Mouse (Mus musculus) hematopoietic stem cell, adult 5-6 weeks (primary cell): ENCODE measurements at regions not wholly inside any gene's neighbourhood (a gene's known extent, or its start where the extent isn't known, plus 50 kb on each side); places are given as distances from the start of the nearest gene placed in this dataset.
A peak's percentile ranks its signal among the peaks of the same experiment; 100 is the strongest.

Source experiments
- ATAC-seq, 2 experiments: fragments of 125-278 bp in 1 of 2; replicated peaks in 1 of 2; 2 replicates each; pipeline ENCODE4 v1.8.0; 2016 to 2017; ENCODE audit warnings: inconsistent platforms in 2 of 2, mild to moderate bottlenecking in 2 of 2, moderate number of reproducible peaks in 2 of 2, low read depth in 1 of 2, moderate TSS enrichment in 1 of 2; ENCODE audit not compliant: low FRiP score in 2 of 2, poor library complexity in 2 of 2, severe bottlenecking in 2 of 2, insufficient read depth in 1 of 2, low TSS enrichment in 1 of 2

DNA sequence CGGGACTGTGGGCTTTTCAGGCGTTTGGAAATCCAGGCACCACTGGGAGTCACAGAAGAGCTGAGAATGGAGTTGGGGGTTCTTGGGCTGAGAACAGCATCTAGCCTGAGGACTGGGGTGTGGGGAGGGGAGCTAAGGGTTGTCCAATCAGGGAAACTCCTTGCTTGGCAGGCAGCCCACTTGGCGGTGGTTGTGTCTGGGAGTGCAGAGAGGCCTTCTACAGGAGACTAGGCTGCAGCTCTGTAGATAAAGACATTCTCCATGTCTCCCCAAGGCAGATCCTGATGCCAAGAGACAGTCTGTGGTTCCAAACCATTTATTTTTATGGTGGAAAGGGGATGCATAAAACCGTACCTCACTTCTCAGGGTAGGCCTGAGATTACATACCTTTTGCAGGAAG, 774.6 kb downstream of the Brinp1 start:
- ATAC-seq, result no peak

DNA sequence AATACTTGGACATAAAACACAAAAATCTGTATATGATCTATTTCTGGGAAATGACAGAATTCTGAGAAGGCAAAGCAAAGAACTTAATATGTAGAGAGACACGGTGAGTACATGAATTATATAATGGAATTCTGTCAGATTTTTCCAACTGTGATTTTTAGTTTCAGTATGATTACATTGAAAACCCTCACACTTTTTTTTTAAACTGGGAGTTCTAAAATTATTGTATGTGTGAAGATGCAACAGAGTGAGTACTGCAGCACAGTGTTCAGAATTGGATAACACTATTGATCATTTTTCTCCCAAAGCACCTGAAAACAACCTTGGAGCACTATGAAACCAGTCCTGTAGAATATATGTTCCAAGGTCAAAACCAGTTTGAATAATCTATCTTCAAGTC, 797.7 kb downstream of the Brinp1 start:
- no peak for ATAC-seq

DNA sequence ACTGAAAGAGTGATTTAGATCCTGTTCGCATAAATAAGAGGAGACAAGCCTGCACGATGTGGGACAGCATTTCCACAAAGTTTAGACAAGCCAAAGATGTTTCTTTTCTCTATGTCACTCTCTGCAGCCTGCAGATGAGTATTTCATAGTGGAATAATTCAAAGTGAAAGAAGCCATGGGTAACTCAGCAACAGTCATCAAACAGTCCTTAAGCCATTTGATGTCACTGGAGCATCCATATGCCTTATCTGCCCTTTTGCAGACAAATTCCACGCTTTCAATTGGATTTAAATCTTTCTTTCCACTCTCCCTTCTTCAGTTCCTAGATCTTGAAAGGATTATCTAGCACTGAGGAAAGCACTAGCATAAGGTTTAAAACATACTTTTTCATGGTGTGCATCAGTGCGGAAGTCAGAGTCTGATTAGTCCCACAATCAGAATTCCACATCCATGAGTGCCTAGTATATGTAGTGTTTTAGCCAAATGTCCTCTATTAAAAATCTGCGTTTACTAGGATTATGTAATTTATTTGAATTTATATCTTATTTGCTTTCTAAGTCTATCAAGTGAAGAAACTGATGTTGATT, 805.6 kb downstream of the Brinp1 start:
- ATAC-seq, result no peak

DNA sequence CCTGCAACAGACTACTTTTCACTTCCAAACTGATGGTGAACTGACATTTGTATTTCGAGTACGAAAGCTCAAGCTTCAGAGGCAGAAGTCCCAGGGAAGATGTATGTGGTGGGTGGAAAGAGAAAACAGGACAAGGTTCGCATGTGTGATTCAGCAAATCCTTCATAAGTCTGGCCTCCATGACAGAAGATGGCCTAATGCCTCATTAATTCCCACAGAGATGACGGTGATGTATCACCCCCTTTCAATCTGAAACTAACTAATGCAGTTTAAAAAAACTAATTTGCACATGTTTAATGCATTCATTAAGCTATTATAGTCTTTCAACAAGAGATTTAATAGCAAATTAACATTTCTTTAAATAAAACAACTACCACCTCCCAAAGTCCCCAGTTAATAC, 826.1 kb downstream of the Brinp1 start:
- no peak for ATAC-seq

DNA sequence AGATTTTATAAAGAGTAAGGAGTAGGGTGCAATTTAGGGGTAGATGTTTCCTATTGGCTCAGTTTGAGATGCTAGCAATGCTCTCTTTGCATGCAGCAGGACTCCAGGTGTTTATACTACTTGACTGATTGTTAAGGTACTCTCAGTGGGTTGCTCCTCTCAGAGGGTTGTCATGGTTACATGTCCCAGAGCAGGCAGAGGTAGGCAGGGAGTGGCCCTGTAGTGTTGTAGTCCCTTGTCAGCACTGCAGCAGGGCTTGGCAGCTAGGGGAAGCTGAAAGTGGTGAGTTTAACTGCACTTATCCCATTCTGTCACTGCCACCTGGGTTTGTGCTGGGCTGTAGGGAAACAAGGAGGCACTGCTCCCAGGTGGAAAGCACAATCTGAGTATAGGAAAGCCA, 839.7 kb downstream of the Brinp1 start:
- no peak for ATAC-seq

DNA sequence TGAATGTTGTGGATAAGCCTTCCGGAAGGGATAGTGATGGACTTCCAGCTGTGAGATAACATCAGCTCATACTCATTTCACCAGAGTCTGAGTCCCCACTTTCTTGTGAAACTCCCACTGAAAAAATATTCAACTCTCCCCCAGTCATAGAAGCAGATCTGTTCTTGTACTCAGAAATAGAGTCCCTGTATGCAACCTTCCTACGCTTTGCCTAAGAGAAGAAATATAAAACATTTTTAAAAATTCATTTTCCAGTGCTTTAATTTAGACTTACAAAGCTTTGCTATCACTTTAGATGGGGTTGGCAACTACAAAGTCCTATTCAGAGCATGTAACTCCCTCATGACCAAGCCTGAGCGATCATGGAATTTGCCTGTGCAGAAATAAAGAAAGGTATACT, 868.9 kb downstream of the Brinp1 start:
- ATAC-seq, result no peak

DNA sequence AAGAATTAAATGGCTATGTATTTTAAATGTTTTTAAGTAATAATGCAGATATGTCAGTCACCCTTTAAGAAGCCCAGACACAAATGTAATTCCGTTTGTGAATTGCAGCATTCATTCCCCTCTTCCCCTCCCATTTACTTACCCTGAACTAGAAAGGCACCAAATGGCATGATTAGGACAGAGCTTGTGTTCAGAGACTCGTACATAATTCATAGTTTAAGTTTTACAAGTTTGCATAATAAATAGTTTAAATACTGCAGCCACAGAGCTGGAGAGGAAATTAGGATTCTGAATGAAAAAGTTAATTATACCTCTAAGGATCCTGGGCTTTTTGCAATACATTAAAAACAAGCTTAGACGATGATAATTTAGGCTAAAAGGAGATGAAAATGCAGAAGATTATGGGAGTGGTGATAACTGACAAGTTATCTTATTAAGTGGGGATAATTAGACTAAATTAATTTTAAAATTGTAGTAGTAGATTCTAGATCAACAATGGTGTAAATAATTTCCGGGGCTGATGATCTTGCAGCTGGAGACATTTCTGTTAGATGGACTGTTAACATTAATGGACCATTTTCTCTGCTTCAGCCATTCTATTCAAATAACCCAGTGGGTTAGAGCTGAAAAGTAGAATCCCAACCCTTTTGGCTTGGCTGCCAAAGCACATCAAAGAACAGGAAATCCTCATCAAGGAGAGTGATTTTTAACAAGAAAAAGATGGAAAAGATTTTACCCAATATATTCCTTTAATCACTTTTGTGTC, 897.2 kb downstream of the Brinp1 start:
- no peak for ATAC-seq

DNA sequence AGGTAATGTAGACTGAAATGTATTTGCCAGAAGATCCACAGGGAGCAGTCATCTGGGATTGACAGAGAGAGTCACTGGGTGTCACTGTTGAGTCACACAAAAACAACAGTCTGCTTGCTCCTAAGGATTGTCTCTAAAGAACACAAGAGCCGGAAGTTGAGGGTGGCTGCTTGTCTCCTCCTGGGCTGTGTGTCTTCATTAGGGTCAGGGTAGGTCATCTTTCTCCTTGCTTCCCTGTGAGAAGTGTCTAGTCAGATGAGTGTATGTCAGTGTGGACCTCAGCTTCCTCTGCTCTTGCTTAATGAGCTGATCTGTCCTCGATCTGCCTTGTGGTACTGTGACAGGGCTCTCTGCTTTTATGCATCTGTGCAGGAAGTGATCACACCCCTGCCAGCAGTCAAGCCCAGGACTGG, 931.3 kb downstream of the Brinp1 start:
- peak in 1 of 2 experiments; percentile 42; a peak in 2 of 4 replicates for ATAC-seq

DNA sequence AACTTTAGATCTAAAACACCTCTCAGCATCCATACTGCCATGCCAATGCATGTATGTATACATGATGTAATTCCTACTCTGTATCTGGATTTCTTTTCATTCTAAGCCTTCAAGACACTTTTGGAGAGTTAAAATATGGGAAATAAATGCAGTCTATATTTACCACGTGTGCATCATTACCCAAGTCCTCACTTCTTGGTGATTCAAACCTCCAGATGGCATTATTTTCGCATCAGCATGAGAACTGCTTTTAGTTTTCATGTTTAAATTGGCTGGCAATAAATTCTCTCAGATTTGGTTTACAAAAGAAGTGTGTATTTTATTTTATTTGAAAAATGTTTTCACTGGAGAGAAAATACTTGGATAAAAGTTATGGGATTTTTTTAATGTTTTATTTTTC, 942.8 kb downstream of the Brinp1 start:
- no peak for ATAC-seq

DNA sequence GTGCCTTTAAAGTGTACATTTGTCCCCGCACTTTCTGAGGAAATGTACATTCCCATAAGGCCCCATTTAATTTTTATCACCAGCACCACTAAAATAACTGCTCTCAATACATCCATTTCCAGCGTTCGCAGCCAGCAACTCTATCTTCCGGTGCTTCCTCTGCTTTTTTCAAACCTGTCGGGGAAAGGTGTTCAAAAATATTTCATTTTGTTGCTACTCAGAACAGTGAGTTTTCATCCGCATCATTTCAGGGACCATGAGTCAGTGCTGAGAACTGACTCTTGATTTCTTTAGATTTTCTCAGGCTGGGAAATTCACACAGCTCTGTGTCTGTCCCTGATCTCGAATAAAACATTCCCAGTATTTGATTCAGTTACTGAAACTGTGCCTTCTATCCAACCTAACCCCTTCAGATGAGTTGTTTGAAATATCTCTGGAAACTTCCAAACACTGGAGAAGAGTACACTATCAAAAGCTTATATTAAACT, 959.4 kb downstream of the Brinp1 start:
- no peak for ATAC-seq

DNA sequence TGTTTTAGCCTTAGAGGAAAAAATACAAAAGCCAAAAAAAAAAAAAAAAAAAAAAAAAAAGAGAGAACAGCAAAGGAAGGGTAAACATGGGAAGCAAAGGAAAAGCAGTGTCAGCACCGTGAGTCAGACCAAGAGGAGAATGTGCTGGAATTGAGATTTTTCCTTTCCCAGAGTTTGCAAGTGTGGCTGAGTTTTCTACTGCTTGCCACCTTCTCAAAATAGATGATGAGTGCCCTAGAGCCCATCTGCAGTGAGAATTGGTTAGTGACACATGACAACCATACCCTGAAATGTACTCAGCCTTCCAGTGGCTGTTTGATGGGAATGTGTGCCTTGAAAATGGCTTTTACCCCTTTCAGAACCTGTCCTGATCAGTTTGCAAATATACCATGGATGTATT, 990.7 kb downstream of the Brinp1 start:
- ATAC-seq, result no peak

DNA sequence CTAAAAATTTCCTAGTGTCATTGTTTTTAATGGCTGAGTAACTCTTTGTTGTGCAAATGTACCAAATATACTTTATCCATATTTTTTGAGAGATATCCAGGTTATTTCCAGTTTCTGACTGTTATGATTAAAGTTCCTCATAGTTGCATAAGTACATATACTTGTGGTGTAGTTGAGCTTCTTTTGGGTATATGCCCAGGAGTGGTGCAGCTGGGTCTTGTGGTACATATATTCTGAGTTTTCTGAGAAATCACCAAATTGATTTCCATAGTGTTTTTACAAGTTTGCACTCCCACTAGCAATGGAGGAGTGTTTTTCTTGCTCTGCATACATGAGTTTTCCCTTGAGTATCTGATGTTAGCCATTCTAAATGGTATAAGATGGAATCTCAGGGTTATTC, 1006.2 kb downstream of the Brinp1 start:
- ATAC-seq, result no peak

DNA sequence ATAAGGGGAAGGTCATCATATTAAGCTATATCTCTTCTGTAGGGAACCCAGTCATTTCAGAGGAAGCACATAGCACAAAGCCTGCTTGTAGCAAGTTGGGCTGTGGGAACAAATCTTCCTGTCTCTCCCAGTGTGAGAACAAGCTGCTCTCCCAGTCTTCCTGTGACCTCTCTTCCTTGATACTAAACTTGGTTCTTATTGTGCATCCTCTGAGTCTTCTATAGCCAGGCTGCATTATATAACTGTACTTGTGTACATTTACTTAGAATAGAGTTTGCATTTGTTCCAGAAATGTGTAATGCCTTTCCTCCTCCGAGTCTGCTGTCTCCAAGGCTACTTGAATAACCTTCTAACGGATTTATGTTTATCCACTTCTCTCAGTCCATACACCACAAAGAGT, 1021.7 kb downstream of the Brinp1 start:
- no peak for ATAC-seq

DNA sequence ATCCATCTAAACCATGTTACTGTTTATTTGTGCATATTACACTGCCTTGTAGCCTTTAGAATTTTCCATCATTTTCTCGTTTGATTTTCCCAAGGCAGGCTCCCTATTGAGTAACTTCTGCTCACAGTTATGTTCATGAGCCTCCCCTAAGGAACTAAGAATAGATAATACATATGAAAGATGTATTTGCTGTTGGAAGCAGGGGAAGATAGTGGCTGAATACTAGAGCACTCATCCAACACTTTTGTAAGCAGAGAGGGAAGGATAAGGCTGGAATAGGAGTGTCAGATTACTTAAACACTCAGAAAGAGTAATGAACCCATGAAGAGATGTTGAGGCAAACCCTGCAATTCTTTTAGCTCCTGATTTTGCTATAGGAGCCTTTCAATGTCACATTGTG, 1055.1 kb downstream of the Brinp1 start:
- ATAC-seq, result no peak

DNA sequence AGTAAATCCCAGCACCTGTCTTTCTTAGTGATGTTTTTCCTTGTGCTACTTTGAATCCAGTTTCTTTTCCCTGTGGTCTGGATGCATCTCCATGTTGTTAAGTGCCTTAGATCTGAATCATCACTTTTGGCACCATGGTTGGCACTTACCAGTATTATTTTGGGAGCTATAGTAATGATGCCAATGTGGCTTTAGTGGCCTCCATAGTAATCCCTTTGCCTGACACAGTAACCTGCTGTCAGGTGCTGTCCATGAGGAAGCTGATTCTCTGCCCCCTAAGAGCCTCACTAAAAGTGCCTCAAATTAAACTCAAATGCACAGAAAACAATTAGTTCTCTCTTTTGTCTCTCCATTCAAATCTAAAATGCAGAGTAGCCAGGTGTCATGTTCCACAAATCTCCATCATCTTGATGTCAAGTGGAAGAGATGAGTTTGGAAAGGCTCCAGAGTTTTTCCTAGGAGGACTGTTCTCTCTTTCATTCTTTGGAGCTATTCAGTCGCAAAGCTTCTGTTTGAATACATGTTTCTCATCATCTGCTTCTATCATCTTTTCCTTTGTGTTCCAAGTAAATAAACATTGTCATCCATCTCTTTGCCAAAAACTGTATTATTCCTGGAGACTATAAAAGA, 1062.1 kb downstream of the Brinp1 start:
- ATAC-seq, result no peak

DNA sequence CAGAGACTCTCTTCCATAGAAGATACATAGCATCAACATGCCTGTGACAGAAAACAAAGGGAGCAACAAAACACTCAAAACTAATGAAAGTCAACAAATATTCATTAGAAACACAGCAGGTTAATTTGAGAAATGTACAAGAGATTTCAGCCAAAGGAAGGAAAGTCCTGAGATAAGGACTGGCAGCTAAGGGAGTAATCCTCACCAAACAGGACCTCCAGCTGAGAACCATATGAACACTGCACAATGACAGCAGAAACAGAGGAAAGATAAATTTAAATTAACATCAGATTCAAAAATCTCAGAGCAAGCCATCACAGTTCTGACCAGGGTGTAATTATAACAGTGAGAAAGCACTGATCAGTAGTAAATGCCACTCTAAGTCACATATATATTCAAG, 1060.6 kb downstream of the Tlr4 start:
- ATAC-seq, result no peak

DNA sequence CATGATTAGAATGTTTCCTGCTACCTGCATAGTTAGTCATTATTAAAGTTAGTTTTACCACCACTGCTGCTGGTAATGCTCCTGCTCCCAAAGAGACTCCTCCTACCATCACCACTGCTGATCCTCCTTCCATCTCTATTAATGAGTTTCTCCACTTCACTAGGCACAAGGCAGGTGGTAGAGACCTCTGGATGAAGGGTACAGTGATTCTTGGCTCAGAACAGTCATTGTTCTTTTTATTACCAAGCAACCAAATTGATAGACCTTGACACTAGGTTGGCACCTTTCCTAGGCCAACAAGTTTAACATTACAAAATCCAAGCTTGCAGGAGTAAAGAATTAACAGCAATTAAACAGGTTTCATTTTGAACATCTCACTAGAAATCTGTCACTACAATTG, 1057.8 kb downstream of the Tlr4 start:
- no peak for ATAC-seq

DNA sequence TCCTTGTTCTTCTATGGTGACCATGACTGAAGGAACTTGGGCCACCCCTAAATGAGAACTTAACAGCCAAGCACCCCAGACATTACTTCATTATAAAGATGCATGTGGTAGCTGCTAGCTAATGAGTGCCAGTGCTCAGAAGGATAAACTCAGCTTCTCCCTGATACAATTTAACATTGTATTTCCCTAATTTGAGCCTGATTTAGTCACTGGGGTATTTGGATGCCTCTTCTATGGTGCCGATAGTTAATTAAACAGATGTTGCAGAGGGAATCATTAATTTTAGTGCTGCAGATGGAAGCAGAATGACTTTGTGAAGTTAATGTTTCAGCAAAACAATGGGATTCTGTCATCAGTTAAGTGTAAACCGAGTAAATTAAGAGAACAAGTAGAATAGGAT, 1034.8 kb downstream of the Tlr4 start:
- ATAC-seq, result no peak

DNA sequence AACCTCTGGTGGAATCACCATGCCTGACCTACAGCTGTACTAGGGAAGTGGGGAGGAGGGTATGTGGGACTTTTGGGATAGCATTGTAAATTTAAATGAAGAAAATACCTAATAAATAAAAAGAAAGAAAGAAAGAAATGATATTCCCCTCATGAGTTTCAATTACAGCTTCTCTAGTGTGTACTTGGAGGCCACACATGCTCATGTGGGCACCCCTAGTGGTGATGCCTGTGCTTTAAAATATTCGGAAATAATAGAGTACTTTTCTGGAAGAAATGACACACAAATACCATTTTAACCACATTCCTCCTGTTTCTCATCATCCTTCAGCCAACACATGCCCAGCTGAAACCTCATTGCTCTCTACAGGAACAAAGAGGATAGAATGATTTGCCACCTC, 1034.4 kb downstream of the Tlr4 start:
- no peak for ATAC-seq
